Mouse (Mus musculus): ENCODE measurements around the gene Camkk2. TPM values are rescaled to one million over a fixed set of nuclear protein-coding genes. Genes with fewer than 3 reads are reported as not detected.

The Camkk2 gene
- total RNA-seq, 1 experiment from 2014 or later = 27.6 TPM

DNA sequence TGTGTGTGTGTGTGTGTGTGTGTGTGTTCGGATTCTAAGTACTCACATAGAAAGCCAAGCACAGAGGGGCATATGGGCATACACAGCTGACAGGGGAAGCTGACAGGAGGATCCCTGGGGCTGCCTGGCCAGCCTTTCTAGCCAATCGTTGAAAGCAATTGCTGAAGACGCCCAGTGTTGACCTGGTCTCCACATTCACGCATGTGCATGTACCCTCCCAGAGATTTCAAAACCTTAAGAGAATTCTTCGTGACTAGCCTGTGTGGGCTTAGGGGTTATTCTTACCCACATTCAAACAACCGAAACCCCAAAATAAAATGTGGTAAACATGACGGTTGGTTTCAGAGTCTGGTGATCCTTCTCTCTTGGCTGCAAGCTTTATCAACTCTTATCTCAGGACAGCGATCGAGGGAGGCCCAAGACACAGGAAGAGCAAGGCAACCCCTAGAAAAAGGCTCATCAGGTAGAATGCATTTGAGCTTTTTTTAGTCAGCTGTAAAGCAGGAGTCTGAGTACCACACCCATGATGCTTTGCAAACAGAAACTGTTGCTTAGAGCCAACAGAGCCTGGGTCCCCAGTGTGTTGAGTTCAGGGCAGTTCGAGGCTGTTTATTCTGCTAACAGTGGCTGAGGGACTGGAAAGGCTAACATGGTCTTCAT lies 81.0 kb downstream of the Camkk2 start:
- no peak for DNase-seq

DNA sequence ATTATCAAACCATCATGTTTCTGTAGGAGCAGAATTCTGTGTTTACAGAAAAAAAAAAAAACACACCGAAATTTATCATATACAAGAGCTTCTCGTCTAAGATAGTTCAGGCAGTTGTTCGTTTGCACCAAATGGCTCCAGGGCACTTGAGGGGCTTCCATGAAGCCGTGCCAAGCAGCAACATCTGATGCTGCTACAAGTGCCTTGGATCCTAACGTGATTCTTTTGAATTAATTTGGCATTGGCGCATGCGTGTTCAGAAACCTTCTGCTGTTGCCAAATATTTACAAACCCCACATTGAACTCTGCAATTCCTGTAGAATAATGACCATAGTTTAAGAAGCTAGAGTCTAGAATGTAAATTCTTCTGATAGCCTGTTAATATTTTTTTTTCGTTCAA lies 83.7 kb downstream of the Camkk2 start:
- no peak for DNase-seq

GRCm38 (mm10) chr5:122693431-122694207 lies 85.6 kb downstream of the Camkk2 start:
- DNase-seq = no peak

- DNase-seq = no peak
These were observed 88.7 kb downstream of the Camkk2 start for GRCm38 (mm10) chr5:122690486-122690885.

DNA sequence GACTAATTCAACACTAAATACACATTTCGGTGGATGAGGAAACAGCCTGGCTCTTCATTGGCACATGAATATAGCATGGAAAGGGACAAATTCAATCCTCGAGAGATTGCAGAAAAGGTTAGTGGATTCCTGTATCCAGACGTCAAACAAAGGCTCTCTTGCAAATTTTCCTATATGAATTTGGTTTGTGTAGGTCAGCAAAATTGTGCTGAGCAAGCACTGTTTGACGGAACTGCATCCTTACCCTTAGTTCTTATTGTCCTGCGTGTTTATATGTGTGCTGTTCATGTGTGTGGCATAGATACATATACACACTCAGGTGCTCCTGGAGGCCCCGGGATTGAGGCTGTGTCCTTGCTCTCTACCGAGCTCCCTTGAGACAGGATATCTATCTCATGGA lies 90.1 kb downstream of the Camkk2 start:
- DNase-seq = no peak

- no peak for DNase-seq
These were observed 91.8 kb downstream of the Camkk2 start for GRCm38 (mm10) chr5:122687391-122687790.

GRCm38 (mm10) chr5:122683926-122684325 lies 95.3 kb downstream of the Camkk2 start:
- no peak for DNase-seq

DNA sequence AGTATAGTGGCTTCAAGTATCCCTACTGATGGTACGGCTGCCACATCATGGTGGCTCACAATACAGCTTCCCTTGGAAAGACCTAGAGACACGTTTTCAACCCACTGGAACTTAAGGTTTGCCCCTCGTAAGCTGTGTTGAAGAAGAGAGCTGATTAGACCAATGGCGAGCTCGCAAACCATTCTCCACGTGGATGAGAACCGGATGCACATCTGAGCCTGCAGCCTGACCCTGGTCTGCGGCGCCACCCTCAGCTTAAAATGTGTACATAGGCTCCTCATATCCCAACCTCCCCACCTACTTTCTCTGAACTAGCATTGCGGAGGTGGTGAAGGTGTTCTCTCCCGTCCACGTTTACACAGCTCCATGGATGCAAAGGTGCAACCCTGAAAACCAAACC lies 97.9 kb downstream of the Camkk2 start:
- no peak for DNase-seq

Small RNA genes within 50 kb of the gene (microRNA-seq; reads per million reads assigned to microRNA genes)
- 0.69 to 0.71 reads per million in 2 experiments for gene Mir8115

Other genes starting within 250 kb of the Camkk2 start
- gene Ift81, start 164.9 kb downstream of the Camkk2 start, total RNA-seq (2021) = 9.4 and 14.6 TPM in 2 replicates
- 3.2 and 3.8 TPM in 2 replicates for gene P2rx7, start 135.5 kb downstream of the Camkk2 start, total RNA-seq (2021)
- 37.6 and 41.9 TPM in 2 replicates for gene P2rx4, start 71.9 kb downstream of the Camkk2 start, total RNA-seq (2021)
- 206 and 209 TPM in 2 replicates for gene Anapc5, start 41.9 kb upstream of the Camkk2 start, total RNA-seq (2021)
- 20.8 and 37.1 TPM in 2 replicates for gene Rnf34, start 70.6 kb upstream of the Camkk2 start, total RNA-seq (2021)
- 16.4 and 22.7 TPM in 2 replicates for gene Kdm2b, start 210.4 kb upstream of the Camkk2 start, total RNA-seq (2021)
- 11.7 and 13.4 TPM in 2 replicates for gene Orai1, start 235.7 kb upstream of the Camkk2 start, total RNA-seq (2021)